Mouse (Mus musculus) CD8-positive naive resting alpha-beta T cell, adult 2 months (primary cell): ENCODE data around the gene Aldh1a1.
"Not testable (repeated sequence)": the region's sequence is repeated elsewhere in the genome, so short reads cannot be mapped to it uniquely, and the experiment has no call there.

ENCODE experiments used
- DNase-seq, 2 experiments: peaks; one replicate each; pipeline ENCODE4 v3.0.0; 2022; ENCODE audit warnings: low read depth in 2 of 2, low spot score in 2 of 2

Aldh1a1 gene

DNA sequence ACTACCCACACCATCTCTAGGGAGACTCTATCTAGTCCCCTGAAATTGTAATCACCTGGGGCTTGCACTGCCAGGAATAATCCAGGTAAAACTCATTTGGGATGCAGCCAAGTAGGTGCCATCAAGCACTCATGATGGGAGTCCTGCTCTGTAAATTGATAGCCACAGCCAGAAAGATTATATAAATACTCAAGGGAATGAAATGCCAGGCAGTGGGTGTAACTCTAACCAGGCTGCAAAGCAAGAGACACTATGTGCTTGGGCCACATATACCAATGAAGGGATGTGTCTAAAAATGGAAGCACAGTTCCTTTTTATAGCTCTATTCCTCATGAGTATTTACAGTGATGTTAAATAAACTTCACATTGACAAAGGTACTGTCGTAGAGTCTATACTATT lies 56.9 kb downstream of the Aldh1a1 start:
- DNase-seq: no peak

DNA sequence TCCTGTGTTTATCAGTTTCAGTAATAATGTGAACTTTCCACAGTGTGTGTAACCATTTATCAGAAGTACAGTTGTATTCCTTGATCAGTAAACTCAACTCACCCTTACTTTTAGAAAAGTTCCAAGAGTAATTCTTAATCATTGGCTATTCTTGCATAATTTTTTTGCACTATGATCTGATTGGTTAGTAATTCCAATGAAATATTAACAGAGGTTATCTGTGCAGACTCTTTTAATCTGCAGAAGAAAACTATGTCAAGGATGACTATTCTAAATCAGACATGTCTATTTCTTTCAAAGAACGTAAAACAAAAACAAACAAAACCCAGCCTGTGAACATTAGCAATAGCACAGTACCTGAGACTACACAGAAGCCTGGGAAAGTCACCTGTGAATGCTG lies 62.9 kb downstream of the Aldh1a1 start:
- DNase-seq: no peak

DNA sequence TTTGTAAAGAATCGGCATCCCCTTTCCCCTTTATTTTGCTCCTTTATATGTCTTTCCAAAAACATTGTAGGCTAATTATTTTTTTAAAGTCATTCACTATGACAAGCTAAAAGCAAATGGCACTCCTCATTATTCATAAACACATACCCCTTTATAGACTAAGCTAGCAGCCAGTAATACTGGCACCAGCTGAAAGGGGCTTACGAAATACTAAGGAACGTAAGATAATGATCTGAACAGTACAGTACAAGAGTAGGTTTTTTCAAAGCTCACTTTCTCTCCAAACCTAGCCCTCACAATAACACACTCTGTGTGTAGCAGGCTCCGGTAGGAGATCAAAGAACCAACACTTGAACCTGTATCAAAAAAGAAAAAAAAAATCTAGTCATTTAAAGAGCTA lies 64.7 kb downstream of the Aldh1a1 start:
- DNase-seq: no peak

DNA sequence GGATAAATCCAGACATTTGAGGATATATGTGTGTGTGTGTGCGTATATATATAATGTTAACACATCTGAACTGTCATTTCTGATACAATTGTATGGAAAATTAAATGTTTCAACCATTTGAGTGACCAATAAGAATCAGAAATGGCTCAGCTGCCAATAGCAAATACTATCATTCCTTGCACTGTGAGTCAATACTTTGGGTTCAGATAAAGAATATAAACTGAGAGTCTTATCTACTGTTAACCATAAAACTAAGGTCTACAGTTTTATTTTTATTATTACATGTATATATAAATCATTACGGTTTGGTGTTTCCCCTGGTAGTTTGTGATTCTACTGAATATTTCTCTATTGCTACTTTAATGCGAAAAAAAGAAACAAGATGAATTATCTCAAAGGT lies 65.6 kb downstream of the Aldh1a1 start:
- DNase-seq: no peak

DNA sequence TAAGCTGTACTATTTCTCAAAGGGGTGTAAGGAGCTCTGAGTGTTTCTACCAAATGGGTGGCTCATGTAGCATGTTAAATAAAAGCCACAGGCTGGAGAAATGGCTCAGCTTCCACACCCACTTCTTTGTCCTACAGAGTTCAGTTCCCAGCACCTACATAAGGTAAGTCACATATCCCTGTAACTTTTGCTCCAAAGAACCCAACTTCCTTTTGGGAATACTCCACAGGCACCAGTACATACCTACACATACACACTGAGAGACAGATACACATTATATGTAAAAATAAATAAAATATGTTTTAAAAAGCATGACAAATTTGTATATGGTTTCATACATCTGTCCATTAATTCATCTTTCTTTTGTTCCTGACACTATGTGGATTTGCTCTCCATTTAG lies 66.0 kb downstream of the Aldh1a1 start:
- DNase-seq: no peak

DNA sequence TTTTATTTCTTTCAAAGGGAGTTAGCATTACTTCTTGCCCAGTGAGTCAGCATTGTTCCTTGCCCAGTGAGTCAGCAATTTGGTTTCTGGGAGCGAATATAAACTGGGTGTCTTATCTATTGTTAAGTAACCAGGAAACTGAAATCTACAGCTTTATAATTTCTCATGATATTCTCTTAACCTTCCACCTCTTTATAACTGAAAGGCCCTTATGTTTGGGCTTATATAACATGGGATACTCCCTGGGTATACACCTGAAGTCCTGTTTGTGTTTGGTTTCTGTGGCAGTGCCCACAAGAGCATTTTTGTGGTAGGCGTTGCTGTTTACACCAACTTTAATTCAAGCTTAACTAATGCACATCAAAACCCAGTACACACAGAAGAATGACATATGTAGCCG lies 66.4 kb downstream of the Aldh1a1 start:
- no peak for DNase-seq

DNA sequence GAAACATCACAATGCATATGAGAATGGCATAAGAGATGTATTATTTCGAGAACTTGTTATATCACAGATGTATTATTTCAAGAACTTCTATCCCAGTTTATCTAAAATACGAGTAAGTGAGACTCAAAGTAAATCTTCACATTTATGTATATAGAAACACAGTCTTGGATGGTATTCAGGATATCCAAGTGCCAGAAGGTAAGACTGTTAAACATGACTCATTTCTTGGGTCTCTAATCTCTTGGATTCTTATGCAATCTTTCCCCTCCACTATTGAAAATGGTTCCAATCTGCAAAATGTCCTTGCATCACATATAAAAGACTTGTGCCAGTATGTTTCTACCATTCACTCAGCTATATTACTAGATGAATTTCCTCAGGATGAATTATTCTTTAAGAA lies 67.4 kb downstream of the Aldh1a1 start:
- no peak for DNase-seq

DNA sequence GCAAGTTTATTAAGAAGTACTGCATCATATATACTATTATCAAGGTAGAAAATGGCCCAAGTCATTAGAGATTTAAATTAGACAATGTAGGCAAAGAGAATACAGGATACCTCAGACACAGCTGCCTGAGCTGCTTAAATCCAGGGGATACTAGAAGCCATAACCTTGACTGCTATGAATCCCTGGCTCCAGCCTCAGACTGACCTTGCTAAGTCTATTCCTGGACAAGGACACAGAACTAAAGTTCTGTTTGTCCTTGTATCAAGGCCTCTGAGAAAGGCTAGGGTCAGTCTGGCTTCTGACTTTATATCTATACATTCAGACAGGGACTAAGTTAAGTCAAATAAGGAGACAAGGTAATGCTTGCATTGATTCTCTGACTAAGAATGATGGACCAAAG lies 69.9 kb downstream of the Aldh1a1 start:
- no peak for DNase-seq

DNA sequence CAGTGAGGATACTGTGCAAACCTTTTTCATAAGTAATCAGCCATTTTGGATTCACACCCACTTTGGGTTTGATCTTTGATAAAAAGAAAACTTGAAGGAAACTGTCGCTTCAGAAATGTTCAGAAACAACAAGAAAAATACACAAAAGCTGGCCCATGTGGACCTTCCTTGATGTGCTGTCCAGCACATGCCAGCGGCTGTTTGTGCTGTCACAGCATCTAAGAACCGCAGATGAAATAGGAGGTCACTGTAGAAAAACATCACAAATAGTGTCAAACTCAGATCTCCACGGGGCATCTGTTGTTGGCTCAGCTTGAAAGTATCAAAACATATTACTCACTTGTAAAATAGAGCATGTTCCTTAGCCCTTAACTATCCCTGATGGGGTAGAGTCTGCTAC lies 73.8 kb downstream of the Aldh1a1 start:
- no peak for DNase-seq

DNA sequence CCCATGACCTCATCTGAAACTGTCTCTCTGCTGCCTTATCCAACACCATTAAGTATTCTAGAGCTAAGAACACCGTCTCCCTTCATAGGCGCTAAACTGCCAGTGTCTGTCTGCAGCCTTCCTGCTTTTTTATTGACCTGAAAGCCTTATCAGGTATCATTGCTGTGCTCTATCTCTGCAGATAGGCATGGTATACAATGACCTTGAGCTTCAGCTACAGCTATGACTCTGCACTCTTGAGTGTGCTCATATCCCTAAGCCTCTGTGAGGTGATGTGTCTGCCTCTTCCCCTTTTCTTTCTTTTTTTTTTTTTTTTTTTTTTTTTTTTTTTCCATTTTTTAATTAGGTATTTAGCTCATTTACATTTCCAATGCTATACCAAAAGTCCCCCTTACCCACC lies 74.5 kb downstream of the Aldh1a1 start:
- no peak for DNase-seq

DNA sequence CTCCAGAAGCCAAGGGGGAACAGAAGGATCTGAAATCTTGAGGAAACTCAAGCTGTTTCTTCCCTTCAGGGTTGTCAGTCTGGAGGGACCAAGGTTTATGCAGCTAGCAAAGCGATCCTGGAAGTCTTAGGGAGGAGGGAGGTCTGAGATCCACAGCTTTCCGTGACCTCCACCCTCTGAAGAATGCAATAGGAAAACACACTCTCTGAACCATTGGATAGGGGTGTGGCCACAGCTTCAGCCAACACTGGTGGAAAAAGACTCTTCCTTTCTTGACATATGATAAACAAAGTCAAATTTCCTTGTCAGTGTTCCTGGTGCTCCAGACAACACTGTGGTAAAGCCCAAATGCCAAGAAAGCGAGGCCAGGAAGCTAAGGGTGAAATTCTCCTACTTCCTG lies 84.5 kb downstream of the Aldh1a1 start:
- no peak for DNase-seq

DNA sequence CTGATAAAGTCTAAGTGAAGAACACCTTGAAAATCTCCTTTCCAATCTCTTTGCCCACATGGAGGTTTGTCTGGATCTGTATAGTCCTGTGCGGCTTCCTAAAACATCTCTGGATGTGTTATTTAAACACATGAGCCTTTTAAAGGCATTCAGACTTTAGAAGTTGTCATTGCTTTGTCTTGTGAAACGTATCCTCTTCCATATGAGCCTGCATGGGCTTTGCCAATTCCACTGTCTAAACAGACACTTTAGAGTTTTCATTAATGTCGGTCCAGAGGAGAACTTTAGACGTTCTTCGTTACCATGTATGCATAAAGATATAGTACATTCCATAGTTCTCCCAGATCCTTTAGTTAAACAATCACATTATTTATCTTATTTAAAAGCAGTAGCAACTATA lies 84.9 kb downstream of the Aldh1a1 start:
- DNase-seq: no peak

DNA sequence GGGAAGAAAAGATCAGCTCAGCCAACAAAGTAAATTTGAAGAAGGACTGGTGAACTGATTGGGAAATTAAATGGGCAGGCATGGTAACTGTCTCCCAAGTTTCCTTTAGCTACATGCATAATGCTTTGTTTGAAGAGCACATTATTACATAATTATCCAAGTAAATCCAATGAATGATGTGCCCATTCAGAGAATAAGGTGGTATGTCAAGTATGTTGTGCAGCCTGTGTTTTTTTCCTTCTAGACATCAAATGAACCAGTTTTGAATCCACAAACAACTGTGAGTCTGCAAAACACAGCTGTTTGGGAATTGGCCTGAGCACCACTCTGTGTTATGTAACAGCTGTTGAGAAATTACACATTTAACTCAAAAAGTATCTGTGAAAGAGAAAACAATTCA lies 107.4 kb downstream of the Aldh1a1 start:
- no peak for DNase-seq

DNA sequence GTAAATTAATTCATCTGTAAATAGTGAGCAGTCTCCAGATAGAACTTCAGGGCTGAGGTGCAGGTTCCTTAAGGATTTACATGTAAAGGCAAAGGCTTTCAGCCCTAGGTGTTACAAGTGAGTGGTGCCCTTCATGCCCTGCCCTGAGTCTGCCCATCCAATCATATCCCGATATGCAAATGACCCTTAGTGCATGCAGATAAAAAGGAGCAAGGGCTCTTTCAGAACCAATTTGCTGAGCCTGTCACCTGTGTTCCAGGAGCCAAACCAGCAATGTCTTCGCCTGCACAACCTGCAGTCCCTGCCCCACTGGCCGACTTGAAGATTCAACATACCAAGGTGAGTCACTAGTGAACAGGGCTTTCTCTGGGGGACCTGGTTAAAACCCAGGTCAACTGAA lies 109.2 kb downstream of the Aldh1a1 start:
- DNase-seq: no peak

DNA sequence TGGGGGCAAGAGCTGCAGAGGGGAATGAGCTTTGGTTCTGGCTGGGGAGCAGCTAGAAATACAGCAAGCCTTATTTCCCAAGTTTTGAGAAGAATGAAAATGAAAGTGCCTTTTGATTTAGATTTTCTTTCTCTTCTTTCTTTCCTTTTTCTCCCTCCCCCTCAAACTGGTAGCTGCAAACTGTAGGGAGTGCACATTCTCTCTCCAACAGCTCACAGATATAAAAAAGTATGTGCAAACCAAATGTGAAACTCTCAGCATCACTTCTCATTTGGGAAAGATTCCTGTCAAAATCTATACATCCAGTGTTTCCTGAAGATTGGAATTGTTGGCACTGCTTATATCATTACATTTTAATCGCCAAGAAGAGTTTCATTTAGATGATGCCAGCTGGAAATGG lies 110.7 kb downstream of the Aldh1a1 start:
- no peak for DNase-seq

DNA sequence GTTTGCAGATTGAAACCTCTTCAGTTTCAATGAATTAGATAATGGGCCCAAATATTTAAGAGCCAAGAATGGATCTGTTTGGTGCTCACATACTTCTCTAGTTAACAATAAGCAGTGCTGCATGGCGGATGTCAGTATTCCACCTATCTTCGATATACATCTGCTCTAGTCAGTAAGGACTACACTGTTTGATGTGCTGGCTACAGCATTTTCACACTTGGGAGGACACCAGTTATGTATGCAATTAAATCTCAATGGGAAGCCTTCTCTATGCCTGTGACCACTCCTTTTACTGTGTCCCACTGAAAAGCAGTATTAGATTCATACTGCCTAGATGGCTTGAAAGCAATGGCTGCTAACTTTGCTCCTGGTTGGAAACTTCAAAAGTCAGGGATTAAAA lies 111.4 kb downstream of the Aldh1a1 start:
- no peak for DNase-seq

DNA sequence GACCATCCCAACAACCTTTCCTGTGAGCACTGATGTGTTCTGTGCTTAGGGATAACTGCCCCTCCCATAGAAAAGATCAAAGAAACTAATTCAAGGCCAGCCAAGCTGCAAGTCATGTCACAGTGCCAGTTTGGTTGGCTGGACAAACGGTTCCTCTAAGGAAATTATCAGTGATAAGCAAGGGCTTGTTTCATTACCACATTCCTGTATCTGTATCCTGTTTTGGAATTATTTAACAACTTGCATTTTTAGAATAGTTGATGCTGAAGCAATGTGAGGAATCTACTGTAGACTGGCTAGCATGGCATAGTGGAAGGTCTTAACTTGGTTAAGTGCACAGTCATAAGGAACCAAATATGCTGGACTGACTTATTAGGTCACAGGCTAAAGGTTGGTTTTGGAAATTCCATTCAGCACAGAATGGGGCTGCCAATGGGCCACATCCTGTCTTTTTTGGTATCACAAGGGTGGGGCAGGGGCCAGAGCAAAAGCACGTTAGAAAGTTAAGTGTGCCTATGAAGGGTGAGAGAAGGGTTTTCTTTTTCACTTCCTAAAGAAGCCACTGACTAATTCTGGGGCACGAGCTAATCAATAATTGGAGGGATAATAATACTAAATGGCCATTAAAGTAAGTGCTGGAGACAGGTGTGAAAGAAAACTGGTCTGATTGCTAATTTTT lies 121.9 kb downstream of the Aldh1a1 start:
- no peak for DNase-seq

DNA sequence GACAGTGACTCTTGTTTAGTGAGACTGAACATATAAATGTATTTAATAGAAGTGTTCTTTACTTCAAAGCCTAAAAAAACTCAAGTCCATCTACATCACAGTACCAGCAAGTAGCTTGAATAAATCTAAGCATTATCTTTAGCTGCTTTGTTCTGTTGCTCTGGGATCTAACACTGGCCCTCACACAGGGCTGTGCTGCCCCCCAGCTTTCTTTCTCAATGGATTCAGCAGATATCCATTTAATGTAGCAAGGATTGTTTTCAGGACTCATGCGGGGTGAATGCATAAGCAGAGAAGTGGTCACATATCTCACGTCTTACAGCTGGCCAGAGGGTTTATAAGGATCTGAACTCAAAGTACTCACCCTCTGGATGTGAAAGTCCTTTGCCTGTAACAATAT lies 129.9 kb downstream of the Aldh1a1 start:
- DNase-seq: no peak

DNA sequence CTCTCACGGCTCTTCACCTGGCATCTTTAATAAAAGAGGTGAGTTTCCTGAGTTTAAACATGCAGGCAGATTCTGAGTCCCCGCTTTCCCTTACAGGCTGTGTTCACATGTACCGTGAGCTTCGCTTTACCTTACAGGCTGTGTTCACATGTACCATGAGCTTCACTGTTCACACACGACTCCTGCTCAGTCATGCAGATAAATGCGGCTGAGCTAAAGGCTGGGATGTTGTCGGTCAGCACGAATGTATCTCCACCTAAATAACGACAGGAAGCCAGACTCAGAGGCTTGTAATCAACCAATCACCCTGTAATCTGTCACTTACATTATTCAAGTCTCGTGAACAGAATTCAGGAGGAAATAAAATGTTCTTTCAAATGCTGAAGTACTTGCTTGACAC lies 130.9 kb downstream of the Aldh1a1 start:
- DNase-seq: no peak

DNA sequence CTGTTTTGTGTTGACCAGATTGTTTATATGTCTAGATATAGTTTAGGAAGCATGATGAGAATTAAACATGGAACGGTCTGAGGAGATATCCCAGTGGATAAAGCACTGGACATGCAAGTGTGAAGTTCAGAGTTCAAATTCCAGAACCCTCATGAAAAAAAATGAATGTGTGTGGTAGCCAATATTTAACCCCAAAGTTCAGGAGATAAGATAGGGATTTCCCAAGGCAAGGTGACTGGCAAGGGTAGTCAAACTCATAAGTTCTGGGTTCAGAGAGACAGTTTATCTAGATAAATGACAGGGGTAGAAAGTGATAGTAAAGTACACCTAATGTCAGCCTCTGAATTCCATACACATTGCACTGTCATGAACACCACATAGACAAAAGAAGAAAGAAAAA lies 138.5 kb downstream of the Aldh1a1 start:
- DNase-seq: no peak

DNA sequence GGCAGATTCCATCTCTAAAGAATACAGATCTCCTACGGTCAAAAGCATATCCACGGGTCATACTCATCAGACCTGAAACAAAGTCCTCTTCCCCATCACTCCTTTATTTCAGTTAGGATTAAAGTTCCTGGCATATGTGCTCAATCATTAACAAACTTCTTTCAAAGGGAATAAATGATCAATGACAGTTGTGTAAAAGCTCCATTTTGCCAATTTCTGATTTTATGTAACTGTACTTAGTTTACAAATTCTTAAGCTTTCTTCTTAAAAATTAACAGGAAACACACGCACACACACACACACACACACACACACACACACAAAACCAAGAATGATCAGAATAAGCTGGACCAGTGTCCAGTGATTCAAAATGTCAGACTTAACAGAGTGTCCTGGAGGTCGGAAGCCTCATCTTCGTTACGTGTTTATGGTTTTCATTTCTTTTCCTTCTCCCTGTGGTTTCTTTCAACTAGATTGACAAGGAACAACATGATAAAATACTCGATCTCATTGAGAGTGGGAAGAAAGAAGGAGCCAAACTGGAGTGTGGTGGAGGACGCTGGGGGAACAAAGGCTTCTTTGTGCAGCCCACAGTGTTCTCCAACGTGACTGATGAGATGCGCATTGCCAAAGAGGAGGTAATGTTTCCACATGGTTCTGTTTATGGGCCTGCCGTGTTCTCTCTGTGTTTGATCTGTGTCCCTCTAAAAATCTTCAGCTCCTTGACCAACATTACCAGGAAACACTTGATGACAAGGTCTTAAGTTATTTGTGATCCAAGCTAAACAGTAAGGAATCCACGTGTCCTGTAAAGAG lies 141.6 kb downstream of the Aldh1a1 start:
- DNase-seq: no peak

DNA sequence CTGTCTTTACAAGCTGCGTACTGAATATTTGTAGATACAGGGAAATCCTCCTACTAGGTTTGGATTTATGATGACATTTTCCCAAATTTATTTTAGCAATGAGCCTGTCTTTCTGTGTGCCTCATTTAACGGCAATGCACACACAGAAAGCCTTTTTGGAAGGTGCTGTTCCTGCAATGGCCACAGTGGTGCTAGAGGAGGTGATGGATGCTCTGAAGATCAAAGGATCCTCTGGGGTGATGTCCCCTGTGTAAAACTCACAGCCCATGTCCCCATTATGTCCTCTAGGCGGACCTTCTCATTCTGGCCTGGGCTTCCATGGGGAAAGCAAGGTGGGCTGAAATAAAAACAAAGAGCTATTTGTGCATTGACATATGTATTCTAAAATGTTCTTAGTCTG lies 151.8 kb downstream of the Aldh1a1 start:
- no peak for DNase-seq

DNA sequence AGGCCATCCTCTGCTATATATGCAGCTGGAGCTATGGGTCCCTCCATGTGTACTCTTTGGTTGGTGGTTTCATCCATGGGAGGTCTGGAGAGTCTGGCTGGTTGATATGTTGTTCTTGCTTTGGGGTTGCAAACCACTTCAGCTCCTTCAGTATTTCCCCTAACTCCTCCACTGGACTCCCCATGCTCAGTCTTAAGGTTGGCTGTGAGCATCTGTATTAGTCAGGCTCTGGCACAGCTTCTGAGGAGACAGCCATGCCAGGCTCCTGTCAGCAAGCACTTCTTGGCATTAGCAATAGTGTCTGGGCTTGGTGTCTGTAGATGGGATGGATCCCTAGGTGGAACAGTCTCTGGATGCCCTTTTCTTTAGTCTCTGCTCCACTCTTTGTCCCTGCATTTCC lies 155.0 kb downstream of the Aldh1a1 start:
- not testable (repeated sequence) for DNase-seq
